Mouse (Mus musculus): ENCODE data around the gene Ift20.

DNA sequence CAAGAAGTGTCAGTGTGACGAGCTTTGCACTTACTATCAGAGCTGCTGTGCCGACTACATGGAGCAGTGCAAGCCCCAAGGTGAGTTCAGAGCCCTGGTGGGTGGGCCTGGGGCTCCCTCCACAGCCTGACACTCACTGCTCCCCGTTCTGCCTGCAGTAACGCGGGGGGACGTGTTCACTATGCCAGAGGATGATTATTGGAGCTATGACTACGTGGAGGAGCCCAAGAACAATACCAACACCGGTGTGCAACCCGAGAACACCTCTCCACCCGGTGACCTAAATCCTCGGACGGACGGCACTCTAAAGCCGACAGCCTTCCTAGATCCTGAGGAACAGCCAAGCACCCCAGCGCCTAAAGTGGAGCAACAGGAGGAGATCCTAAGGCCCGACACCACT lies 36.6 kb upstream of the Ift20 start:
- TF ChIP-seq GATA1 (IDR thresholded peaks at IDR 0.05; ENCODE audit: low read length), result no peak
- no peak for TF ChIP-seq TAL1 (IDR thresholded peaks at IDR 0.05; ENCODE audit: low read length)

Data from erythroblast, embryonic 14.5 days (primary cell).